Mouse (Mus musculus) myocyte (in vitro differentiated cells): ENCODE data around the gene Kcnk15. TPM values are rescaled to one million over a fixed set of nuclear protein-coding genes. Genes with fewer than 3 reads are reported as not detected.
A peak's percentile ranks its signal among the peaks of the same experiment; 100 is the strongest.

Experiments
- H3K27me3 ChIP-seq: one replicate; pipeline ENCODE4 v1.6.1; 2011; ENCODE audit not compliant: control insufficient read depth, insufficient read depth, insufficient read length
- H3K36me3 ChIP-seq: one replicate; pipeline ENCODE4 v1.6.1; 2011; ENCODE audit not compliant: control insufficient read depth, insufficient read depth
- H3K4me2 ChIP-seq: one replicate; pipeline ENCODE4 v1.6.1; 2011; ENCODE audit warnings: low read depth, control low read depth
- H3K4me3 ChIP-seq: one replicate; pipeline ENCODE4 v1.5.1; 2011; ENCODE audit warnings: mild to moderate bottlenecking, control low read depth, moderate library complexity
- H3K79me2 ChIP-seq: one replicate; pipeline ENCODE4 v1.6.1; 2011; ENCODE audit not compliant: control insufficient read depth, insufficient read depth
- H3ac ChIP-seq: one replicate; pipeline ENCODE4 v1.6.1; 2011; ENCODE audit not compliant: control insufficient read depth, insufficient read length
- CEBPB ChIP-seq: IDR thresholded peaks from 2 replicates; pipeline ENCODE4 v1.6.1; 2011; ENCODE audit warnings: mild to moderate bottlenecking, moderate library complexity; ENCODE audit not compliant: poor library complexity, insufficient read depth, severe bottlenecking
- E2F4 ChIP-seq: IDR thresholded peaks from one replicate; pipeline ENCODE4 v1.6.1; 2011; ENCODE audit warnings: mild to moderate bottlenecking, control low read depth, moderate library complexity; ENCODE audit not compliant: insufficient read depth
- MAX ChIP-seq: IDR thresholded peaks from one replicate; pipeline ENCODE4 v1.6.1; 2011; ENCODE audit warnings: low read depth, mild to moderate bottlenecking, control low read depth
- MYOD1 ChIP-seq, 3 experiments: IDR thresholded peaks; one replicate each; pipeline ENCODE4 v1.6.1; 2011; ENCODE audit warnings: control low read depth in 2 of 3, low read depth in 2 of 3, mild to moderate bottlenecking in 2 of 3, moderate library complexity in 1 of 3; ENCODE audit not compliant: insufficient read length in 2 of 3, control insufficient read depth in 1 of 3
- MYOG ChIP-seq, 3 experiments: IDR thresholded peaks; one replicate each; pipeline ENCODE4 v1.6.1; 2011; ENCODE audit warnings: control low read depth in 2 of 3, low read depth in 2 of 3, mild to moderate bottlenecking in 2 of 3; ENCODE audit not compliant: insufficient read length in 2 of 3, control insufficient read depth in 1 of 3, insufficient read depth in 1 of 3
- POLR2A ChIP-seq: IDR thresholded peaks from one replicate; pipeline ENCODE4 v1.6.1; 2011; ENCODE audit warnings: low read depth, mild to moderate bottlenecking, control low read depth, moderate library complexity; ENCODE audit not compliant: insufficient read length
- POLR2AphosphoS2 ChIP-seq: IDR thresholded peaks from one replicate; pipeline ENCODE4 v1.6.1; 2011; ENCODE audit warnings: low read depth, control low read depth; ENCODE audit not compliant: insufficient read length
- REST ChIP-seq: IDR thresholded peaks from one replicate; pipeline ENCODE4 v1.6.1; 2011; ENCODE audit warnings: mild to moderate bottlenecking, control low read depth, moderate library complexity; ENCODE audit not compliant: insufficient read depth, insufficient read length
- SRF ChIP-seq: IDR thresholded peaks from one replicate; pipeline ENCODE4 v1.6.1; 2011; ENCODE audit warnings: low read depth; ENCODE audit not compliant: control insufficient read depth, insufficient read length
- TCF12 ChIP-seq: IDR thresholded peaks from one replicate; pipeline ENCODE4 v1.6.1; 2011; ENCODE audit warnings: mild to moderate bottlenecking, control low read depth; ENCODE audit not compliant: poor library complexity, insufficient read depth, severe bottlenecking
- TCF3 ChIP-seq: IDR thresholded peaks from one replicate; pipeline ENCODE4 v1.6.1; 2011; ENCODE audit warnings: low read depth, control low read depth; ENCODE audit not compliant: insufficient read length
- USF1 ChIP-seq: IDR thresholded peaks from one replicate; pipeline ENCODE4 v1.6.1; 2011; ENCODE audit warnings: low read depth, mild to moderate bottlenecking, control low read depth, moderate library complexity
- polyA plus RNA-seq: library from polyadenylated mRNA; unstranded; fragments of >200 nt; fragmentation: generic; extraction: Trizol; gene quantifications from one replicate; pipeline ENCODE4 v1.2.1, GENCODE M21; 2012; ENCODE audit warnings: missing spikeins

The Kcnk15 gene
- polyA plus RNA-seq, 1 experiment: not detected

DNA sequence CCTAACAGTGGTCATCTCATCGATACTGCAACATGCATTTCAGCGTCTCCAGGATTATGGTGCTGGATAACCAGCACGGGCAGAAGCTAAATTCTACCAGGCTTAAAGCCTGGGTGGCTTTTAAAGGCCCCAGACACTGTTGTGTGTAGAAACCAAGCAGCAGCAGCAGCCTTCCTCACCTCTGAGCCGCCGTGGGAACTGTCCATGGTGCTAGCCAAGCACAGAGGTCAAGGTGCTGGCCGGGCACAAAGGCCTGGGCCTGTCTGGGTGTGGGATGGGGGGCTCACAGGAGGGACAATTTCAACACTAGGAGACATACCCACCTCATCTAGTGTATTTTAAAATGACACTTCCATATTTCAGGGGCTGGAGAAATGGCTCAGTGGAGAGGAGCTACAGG, 36.0 kb downstream of the Kcnk15 start:
- TF ChIP-seq SRF: no peak
- TF ChIP-seq REST: peak; percentile 97
- no peak overlapping the region for H3ac ChIP-seq
- no peak overlapping the region for H3K4me2 ChIP-seq

DNA sequence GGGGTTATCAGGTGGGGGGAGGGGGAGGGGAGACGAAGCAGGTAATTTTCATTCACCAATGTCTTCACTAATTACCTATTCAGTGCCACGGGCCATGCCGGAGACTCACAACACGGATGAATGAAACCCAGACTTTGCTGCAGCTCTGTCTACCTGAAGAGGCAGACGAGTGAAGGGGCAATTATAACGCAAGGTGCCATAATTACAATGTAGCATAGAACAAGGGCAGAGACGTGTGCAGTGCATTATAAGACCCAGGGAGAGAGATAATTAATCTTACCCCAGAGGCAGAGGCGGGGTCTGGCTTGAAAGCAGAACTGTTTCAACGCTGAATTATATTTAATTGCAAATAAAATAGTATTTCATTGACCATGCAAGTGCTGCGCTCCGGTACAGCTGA, 37.1 kb downstream of the Kcnk15 start:
- TF ChIP-seq POLR2AphosphoS2: no peak
- no peak for TF ChIP-seq CEBPB
- no peak for TF ChIP-seq USF1
- TF ChIP-seq MYOD1 (IDR thresholded peaks at IDR 0.05; ENCODE audit: control insufficient read depth in 1 of 3, insufficient read length in 2 of 3, low read depth in 2 of 3): no peak
- TF ChIP-seq REST: no peak
- TF ChIP-seq TCF3: no peak
- no peak for TF ChIP-seq SRF
- no peak for TF ChIP-seq TCF12
- TF ChIP-seq MYOG (IDR thresholded peaks at IDR 0.05; ENCODE audit: control insufficient read depth in 1 of 3, insufficient read depth in 1 of 3, insufficient read length in 2 of 3, low read depth in 2 of 3): no peak
- no peak for TF ChIP-seq POLR2A
- TF ChIP-seq E2F4: no peak
- TF ChIP-seq MAX: no peak
- Histone ChIP-seq H3ac (no peak overlapping the region), H3K27me3 (peaks cover 52% of the 10 kb centered on the region), H3K79me2 (no peaks in the 10 kb centered on the region), H3K4me3 (no peak overlapping the region), H3K4me2 (no peak overlapping the region), H3K36me3 (no peaks in the 10 kb centered on the region)

More for the DNA sequence above, 36.0 kb downstream of the Kcnk15 start:
- Histone ChIP-seq H3K36me3 (no peaks in the 10 kb centered on the region), H3K27me3 (peaks cover 59% of the 10 kb centered on the region), H3K79me2 (no peaks in the 10 kb centered on the region), H3K4me3 (no peak overlapping the region)

DNA sequence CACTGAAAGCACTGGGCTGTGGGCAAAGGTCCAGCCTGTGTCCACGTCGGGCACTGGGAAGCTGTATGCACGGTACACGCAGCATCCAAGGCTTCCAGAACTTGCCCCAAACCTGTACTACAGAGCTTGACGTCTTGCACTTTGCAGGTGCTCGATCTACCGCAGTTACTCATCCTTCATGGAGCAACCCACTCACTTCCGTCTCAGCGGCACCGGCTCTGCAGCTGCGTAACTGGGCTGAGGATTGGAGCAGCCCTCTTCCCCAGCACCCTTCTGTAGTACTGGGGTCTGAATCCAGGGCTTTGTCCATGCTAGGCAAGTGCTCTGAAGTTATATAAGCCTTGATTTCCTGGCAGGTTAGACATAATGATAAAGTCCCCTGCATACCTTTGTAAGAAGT, 37.8 kb downstream of the Kcnk15 start:
- TF ChIP-seq REST (no peak), E2F4 (no peak), POLR2AphosphoS2 (no peak), CEBPB (no peak), POLR2A (no peak), MYOG (IDR thresholded peaks at IDR 0.05; ENCODE audit: control insufficient read depth in 1 of 3, insufficient read depth in 1 of 3, insufficient read length in 2 of 3, low read depth in 2 of 3) (no peak), SRF (no peak), TCF3 (no peak), TCF12 (no peak), MYOD1 (IDR thresholded peaks at IDR 0.05; ENCODE audit: control insufficient read depth in 1 of 3, insufficient read length in 2 of 3, low read depth in 2 of 3) (no peak)
- Histone ChIP-seq H3K4me3 (no peak overlapping the region), H3K36me3 (no peaks in the 10 kb centered on the region), H3K4me2 (no peak overlapping the region), H3ac (no peak overlapping the region), H3K79me2 (no peaks in the 10 kb centered on the region), H3K27me3 (peaks cover 45% of the 10 kb centered on the region)

DNA sequence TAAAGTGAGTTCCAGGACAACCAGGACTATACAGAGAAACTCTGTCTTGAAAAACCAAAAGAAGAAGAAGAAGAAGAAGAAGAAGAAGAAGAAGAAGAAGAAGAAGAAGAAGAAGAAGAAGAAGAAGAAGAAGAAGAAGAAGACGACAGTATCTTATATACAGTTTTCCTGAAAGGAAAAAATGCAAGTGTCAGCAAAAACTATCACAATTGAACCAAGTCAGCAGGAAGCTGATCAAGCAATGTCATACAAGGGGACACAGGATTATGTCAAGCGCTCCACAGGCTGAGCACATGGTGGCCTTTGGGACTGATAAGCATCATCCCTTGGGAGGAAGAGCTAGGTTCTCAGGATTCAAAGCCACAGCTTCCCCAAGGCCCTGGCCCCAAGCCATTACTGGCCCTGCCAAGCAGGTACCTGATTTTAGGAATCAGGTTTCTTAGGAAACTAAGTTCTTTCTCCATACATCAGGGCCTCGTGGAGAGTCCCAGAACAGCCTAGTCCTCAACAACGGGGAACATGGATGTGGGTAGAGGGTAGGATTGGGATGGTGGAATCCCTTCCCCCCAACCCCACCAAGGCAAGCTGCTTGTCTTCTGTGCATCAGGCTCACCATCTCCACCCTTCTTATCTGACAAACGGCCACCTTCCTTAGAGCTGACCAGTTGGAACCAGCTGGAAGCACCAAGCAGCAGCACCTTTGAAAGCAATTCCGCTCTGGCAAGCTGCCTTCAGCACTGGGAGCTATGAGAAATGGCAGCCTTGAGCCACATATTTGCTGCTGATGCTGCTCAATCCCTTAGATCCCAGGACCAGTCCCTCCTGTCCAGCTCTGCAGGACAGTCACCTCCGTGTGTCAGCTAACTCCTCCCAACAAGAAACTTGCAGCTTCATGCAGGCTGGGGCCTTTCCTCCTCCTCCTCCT, 40.3 kb downstream of the Kcnk15 start:
- Histone ChIP-seq H3K4me2 (no peak overlapping the region), H3K36me3 (no peaks in the 10 kb centered on the region), H3K79me2 (no peaks in the 10 kb centered on the region), H3K4me3 (no peak overlapping the region), H3K27me3 (peaks cover 36% of the 10 kb centered on the region), H3ac (no peak overlapping the region)
- TF ChIP-seq TCF3 (no peak), E2F4 (no peak), SRF (no peak), USF1 (no peak), POLR2AphosphoS2 (no peak)

DNA sequence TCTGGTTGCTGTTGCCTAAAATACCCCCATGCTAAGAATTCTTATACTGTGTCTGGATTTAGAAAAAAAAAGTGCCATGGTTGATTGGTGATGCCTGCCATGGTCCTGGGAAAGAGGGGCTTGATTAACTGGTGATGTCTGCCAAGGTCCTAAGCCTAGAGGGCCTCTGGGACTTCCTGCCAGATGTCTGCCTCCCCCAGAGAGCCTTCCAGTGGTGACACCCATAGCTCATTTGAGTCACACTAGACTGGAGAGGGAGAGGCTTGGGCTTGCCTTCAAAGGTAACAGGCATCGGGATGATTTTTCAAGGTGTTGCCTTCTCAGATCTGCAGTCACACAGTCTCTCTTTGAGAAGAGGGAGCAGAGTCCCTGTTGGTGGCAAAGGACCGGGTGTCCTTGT, 41.7 kb downstream of the Kcnk15 start:
- H3K79me2 ChIP-seq: no peaks in the 10 kb centered on the region
- H3K4me2 ChIP-seq: no peak overlapping the region
- peaks cover 44% of the 10 kb centered on the region for H3K27me3 ChIP-seq
- H3ac ChIP-seq: no peak overlapping the region
- TF ChIP-seq POLR2AphosphoS2: no peak
- TF ChIP-seq TCF3: no peak
- no peak for TF ChIP-seq TCF12
- no peak for TF ChIP-seq SRF
- no peak for TF ChIP-seq USF1
- TF ChIP-seq REST: no peak
- TF ChIP-seq MYOG (IDR thresholded peaks at IDR 0.05; ENCODE audit: control insufficient read depth in 1 of 3, insufficient read depth in 1 of 3, insufficient read length in 2 of 3, low read depth in 2 of 3): no peak
- no peak for TF ChIP-seq CEBPB
- TF ChIP-seq MAX: no peak
- no peak for TF ChIP-seq E2F4
- no peak for TF ChIP-seq MYOD1 (IDR thresholded peaks at IDR 0.05; ENCODE audit: control insufficient read depth in 1 of 3, insufficient read length in 2 of 3, low read depth in 2 of 3)
- no peak for TF ChIP-seq POLR2A
- H3K36me3 ChIP-seq: no peaks in the 10 kb centered on the region
- no peak overlapping the region for H3K4me3 ChIP-seq
